Mouse (Mus musculus) heart, adult 18-20 months (tissue): ENCODE data around the gene Olfr56. TPM values are rescaled to one million over a fixed set of nuclear protein-coding genes. Genes with fewer than 3 reads are reported as not detected.
"Not testable (repeated sequence)": the region's sequence is repeated elsewhere in the genome, so short reads cannot be mapped to it uniquely, and the experiment has no call there.

Experiments used
- DNase-seq, 2 experiments: peaks; one replicate each; pipeline ENCODE4 v3.0.0; 2021 to 2022; ENCODE audit warnings: mixed read lengths in 1 of 2
- total RNA-seq, 2 experiments: library from RNA; stranded (reverse); gene quantifications; 2 replicates each; pipeline ENCODE4 v1.2.3; 2021

Gene Olfr56
- total RNA-seq, 2 experiments from 2014 or later: 0.17 TPM; not detected in 1

DNA sequence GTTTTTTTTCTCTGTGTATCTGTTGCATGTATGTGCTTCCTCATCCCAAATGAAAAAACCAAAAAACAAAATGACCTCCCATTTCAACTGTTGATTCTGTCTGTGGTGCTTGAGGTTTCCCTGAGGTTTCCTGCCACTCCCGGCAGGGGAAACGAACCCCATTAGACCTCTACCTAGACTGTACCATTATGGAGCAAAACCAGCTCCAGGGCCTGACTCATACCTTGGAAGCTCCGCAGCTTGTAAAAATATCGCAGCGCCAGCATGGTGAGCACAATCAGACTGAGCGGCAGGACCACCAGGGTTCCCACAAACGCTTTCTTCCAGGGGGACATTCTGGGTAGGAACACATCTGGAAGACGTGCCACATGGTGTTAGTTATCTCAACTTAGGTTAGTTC lies 196.7 kb downstream of the Olfr56 start:
- no peak for DNase-seq

GRCm38 (mm10) chr11:49176047-49176779 lies 197.5 kb downstream of the Olfr56 start:
- not testable (repeated sequence) for DNase-seq

GRCm38 (mm10) chr11:49183172-49183571 lies 204.5 kb downstream of the Olfr56 start:
- DNase-seq: peak in 1 of 2 experiments; percentile 19

Other genes with a start within 250 kb of the Olfr56 start
- gene Rack1, start 178.6 kb upstream of the Olfr56 start, total RNA-seq: 100 to 1,000 TPM; 394 to 434 TPM
- gene Trim41, start 161.5 kb upstream of the Olfr56 start, total RNA-seq: 10 to 100 TPM; 18.9 to 20.0 TPM
- gene Trim7, start 152.7 kb upstream of the Olfr56 start, total RNA-seq: 10 to 100 TPM; 13.2 to 13.7 TPM
- 1 to 10 TPM; 2.4 to 2.8 TPM for gene Gm12184, start 152.2 kb upstream of the Olfr56 start, total RNA-seq
- 10 to 100 TPM; 13.2 to 18.6 TPM for gene Irgm1, start 107.2 kb upstream of the Olfr56 start, total RNA-seq
- 1 to 10 TPM; 2.5 to 3.5 TPM for gene Gm5431, start 76.7 kb upstream of the Olfr56 start, total RNA-seq
- gene Psme2b, start 32.7 kb upstream of the Olfr56 start, total RNA-seq: 1 to 10 TPM; 2.6 to 5.6 TPM
- 1 to 10 TPM; 4.2 to 4.8 TPM for gene 9930111J21Rik1, start 509 bp downstream of the Olfr56 start, total RNA-seq
- gene Gm12185, start 13.3 kb downstream of the Olfr56 start, total RNA-seq: 1 to 10 TPM; 2.5 to 6.5 TPM
- 10 to 100 TPM in 1 of 2 experiments, 1 to 10 TPM in 1; 4.8 to 28.1 TPM for gene Tgtp1, start 15.3 kb downstream of the Olfr56 start, total RNA-seq
- 1 to 10 TPM; 6.2 to 7.6 TPM for gene 9930111J21Rik2, start 72.4 kb downstream of the Olfr56 start, total RNA-seq
- 10 to 100 TPM in 1 of 2 experiments, 1 to 10 TPM in 1; 2.1 to 25.0 TPM for gene Tgtp2, start 85.3 kb downstream of the Olfr56 start, total RNA-seq
- 1 to 10 TPM; 3.4 to 5.6 TPM for gene Ifi47, start 97.7 kb downstream of the Olfr56 start, total RNA-seq
- under 1 TPM; 0.59 to 0.65 TPM for gene Olfr1396, start 136.0 kb downstream of the Olfr56 start, total RNA-seq
- gene Olfr1395, start 163.4 kb downstream of the Olfr56 start, total RNA-seq: not detected
- gene Olfr1394, start 175.5 kb downstream of the Olfr56 start, total RNA-seq: not detected
- 10 to 100 TPM; 22.3 to 25.3 TPM for gene Btnl9, start 208.3 kb downstream of the Olfr56 start, total RNA-seq
- 10 to 100 TPM; 27.6 to 32.6 TPM for gene Zfp62, start 224.4 kb downstream of the Olfr56 start, total RNA-seq